Mouse (Mus musculus): Measurements from ENCODE around the gene Tnp2.

- TF ChIP-seq CTCF (IDR thresholded peaks at IDR 0.05; ENCODE audit: low read depth) (no peak), EP300 (IDR thresholded peaks at IDR 0.05; ENCODE audit: low read depth) (no peak)
Observed at GRCm38 (mm10) chr16:10788271-10788670, at the start of gene Tnp2.

All from liver, embryonic 14.5 days (tissue).